Mouse (Mus musculus): ENCODE measurements around the gene Zfp81. TPM values are rescaled to one million over a fixed set of nuclear protein-coding genes. Genes with fewer than 3 reads are reported as not detected.

Gene Zfp81
- polyA plus RNA-seq, 1 experiment from 2014 or later = 4.3 TPM

Other genes starting within 250 kb of the Zfp81 start
- not detected in 2 replicates for gene Morc2b, start 219.2 kb downstream of the Zfp81 start, polyA plus RNA-seq (2015; fragmentation: Nextera tagmentation; extraction: Ambion mirVana)
- gene Olfr55, start 190.4 kb downstream of the Zfp81 start, polyA plus RNA-seq (2015; fragmentation: Nextera tagmentation; extraction: Ambion mirVana) = not detected in 2 replicates
- gene Olfr239, start 167.6 kb downstream of the Zfp81 start, polyA plus RNA-seq (2015; fragmentation: Nextera tagmentation; extraction: Ambion mirVana) = not detected in 2 replicates
- gene Olfr1564, start 137.2 kb downstream of the Zfp81 start, polyA plus RNA-seq (2015; fragmentation: Nextera tagmentation; extraction: Ambion mirVana) = not detected in 2 replicates
- 12.6 and 13.2 TPM in 2 replicates for gene Zfp955a, start 103.7 kb downstream of the Zfp81 start, polyA plus RNA-seq (2015; fragmentation: Nextera tagmentation; extraction: Ambion mirVana)
- 0.01 TPM in 1 of 2 replicates, not detected in the other for gene Olfr63, start 94.2 kb downstream of the Zfp81 start, polyA plus RNA-seq (2015; fragmentation: Nextera tagmentation; extraction: Ambion mirVana)
- gene Zfp955b, start 69.3 kb downstream of the Zfp81 start, polyA plus RNA-seq (2015; fragmentation: Nextera tagmentation; extraction: Ambion mirVana) = 9.3 and 10.3 TPM in 2 replicates
- 7.5 TPM in 2 replicates for gene Zfp101, start 35.8 kb upstream of the Zfp81 start, polyA plus RNA-seq (2015; fragmentation: Nextera tagmentation; extraction: Ambion mirVana)
- not detected in 2 replicates for gene Actl9, start 74.0 kb upstream of the Zfp81 start, polyA plus RNA-seq (2015; fragmentation: Nextera tagmentation; extraction: Ambion mirVana)
- 30.4 and 57.3 TPM in 2 replicates for gene Adamts10, start 165.3 kb upstream of the Zfp81 start, polyA plus RNA-seq (2015; fragmentation: Nextera tagmentation; extraction: Ambion mirVana)
- gene Myo1f, start 196.8 kb upstream of the Zfp81 start, polyA plus RNA-seq (2015; fragmentation: Nextera tagmentation; extraction: Ambion mirVana) = 2.0 and 5.0 TPM in 2 replicates